Mouse (Mus musculus) limb, embryonic 14.5 days (tissue): ENCODE data around the gene Stk38. TPM values are rescaled to one million over a fixed set of nuclear protein-coding genes. Genes with fewer than 3 reads are reported as not detected.

ENCODE experiments used
- ATAC-seq: fragments of 200-750 bp; cut with Nextera tagmentation; 2 replicates; pipeline ENCODE4 v1.8.0; 2017; ENCODE audit warnings: low read depth, moderate number of reproducible peaks, moderate TSS enrichment; ENCODE audit not compliant: low FRiP score
- DNase-seq: peaks from one replicate; pipeline ENCODE4 v3.0.0-alpha.2; 2015; ENCODE audit warnings: low spot score
- H3K27ac ChIP-seq: fragments of 300-500 bp; sonication (generic); replicated peaks from 2 replicates; pipeline ENCODE4 v1.5.1; 2014; ENCODE audit warnings: low read depth, mild to moderate bottlenecking, low read length, moderate library complexity, mixed read lengths
- H3K27me3 ChIP-seq: fragments of 300-500 bp; sonication (generic); 2 replicates; pipeline ENCODE4 v1.6.1; 2014; ENCODE audit warnings: low read length, mixed read lengths; ENCODE audit not compliant: control insufficient read depth, insufficient read depth
- H3K36me3 ChIP-seq: fragments of 300-500 bp; sonication (generic); 2 replicates; pipeline ENCODE4 v1.6.1; 2014; ENCODE audit warnings: mild to moderate bottlenecking, low read length, moderate library complexity, mixed read lengths; ENCODE audit not compliant: control insufficient read depth, insufficient read depth
- H3K4me1 ChIP-seq: fragments of 300-500 bp; sonication (generic); 2 replicates; pipeline ENCODE4 v1.6.1; 2014; ENCODE audit warnings: antibody characterized with exemption, low read length, mixed read lengths; ENCODE audit not compliant: control insufficient read depth, insufficient read depth
- H3K4me2 ChIP-seq: fragments of 300-500 bp; sonication (generic); replicated peaks from 2 replicates; pipeline ENCODE4 v1.6.1; 2014; ENCODE audit warnings: low read depth, mild to moderate bottlenecking, low read length, moderate library complexity; ENCODE audit not compliant: severe bottlenecking
- H3K4me3 ChIP-seq: fragments of 300-500 bp; sonication (generic); replicated peaks from 2 replicates; pipeline ENCODE4 v1.5.1; 2014; ENCODE audit warnings: low read length
- H3K9ac ChIP-seq: fragments of 300-500 bp; sonication (generic); 2 replicates; pipeline ENCODE4 v1.6.1; 2014; ENCODE audit warnings: mild to moderate bottlenecking, low read depth, low read length, moderate library complexity; ENCODE audit not compliant: severe bottlenecking
- H3K9me3 ChIP-seq: fragments of 300-500 bp; sonication (generic); 2 replicates; pipeline ENCODE4 v1.6.1; 2016; ENCODE audit warnings: low read length; ENCODE audit not compliant: control insufficient read depth
- POLR2A ChIP-seq: fragments of 200-500 bp; IDR thresholded peaks from 2 replicates; pipeline ENCODE4 v1.8.0; 2012; ENCODE audit warnings: inconsistent platforms, mild to moderate bottlenecking, moderate library complexity, borderline replicate concordance; ENCODE audit not compliant: insufficient read depth, insufficient read length; ENCODE audit errors: extremely low read depth
- WGBS: fragments of 180-500 bp; shearing (Covaris S2); extraction: QIAGEN DNeasy Blood & Tissue Kit; methylation state at CpG from one replicate; pipeline ENCODE4 v1.1.7; 2014; 5-methylcytosine and 5-hydroxymethylcytosine counted together
- polyA plus RNA-seq, 2 experiments: library from polyadenylated mRNA; depleted of rRNA in 1 of 2; stranded (reverse) in 1 of 2; unstranded in 1 of 2; fragments of >200 nt; fragmentation: Nextera tagmentation in 1 of 2; extraction: Ambion mirVana in 1 of 2; gene quantifications; 2 replicates each; pipeline versions ENCODE4 v1.2.1 to v1.2.3; 2012 to 2014

The Stk38 gene
- polyA plus RNA-seq, 2 experiments: 86.6 to 115 TPM

DNA sequence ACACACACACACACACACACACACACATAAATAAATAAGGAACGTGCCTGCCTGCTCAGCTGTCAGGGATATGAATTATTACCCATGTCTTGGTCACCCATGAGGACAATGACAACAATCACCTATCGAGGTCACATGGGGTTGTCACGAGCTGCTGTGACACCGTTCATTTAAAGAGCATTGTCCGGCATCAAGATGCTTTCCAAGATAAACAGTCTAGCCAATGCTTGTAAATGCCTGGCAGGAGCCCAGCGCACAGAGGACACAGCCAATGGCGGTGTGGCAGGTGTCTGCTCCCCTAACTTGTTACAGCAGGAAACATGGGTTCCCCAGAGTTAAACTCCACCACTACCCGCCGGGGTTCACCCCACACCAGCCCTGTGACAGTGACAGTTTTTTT lies 79.8 kb downstream of the Stk38 start:
- TF ChIP-seq POLR2A: no peak
- DNase-seq (no peak), ATAC-seq (no peak)
- H3K27me3 ChIP-seq: no peaks in the 10 kb centered on the region
- H3K36me3 ChIP-seq: no peaks in the 10 kb centered on the region
- no peak overlapping the region for H3K9ac ChIP-seq
- H3K27ac ChIP-seq: no peak overlapping the region
- H3K9me3 ChIP-seq: no peaks in the 10 kb centered on the region
- no peak overlapping the region for H3K4me3 ChIP-seq
- 81% methylated on average over 9 of the region's 9 CpGs for WGBS
- no peak overlapping the region for H3K4me2 ChIP-seq
- peaks cover 11% of the 10 kb centered on the region for H3K4me1 ChIP-seq

DNA sequence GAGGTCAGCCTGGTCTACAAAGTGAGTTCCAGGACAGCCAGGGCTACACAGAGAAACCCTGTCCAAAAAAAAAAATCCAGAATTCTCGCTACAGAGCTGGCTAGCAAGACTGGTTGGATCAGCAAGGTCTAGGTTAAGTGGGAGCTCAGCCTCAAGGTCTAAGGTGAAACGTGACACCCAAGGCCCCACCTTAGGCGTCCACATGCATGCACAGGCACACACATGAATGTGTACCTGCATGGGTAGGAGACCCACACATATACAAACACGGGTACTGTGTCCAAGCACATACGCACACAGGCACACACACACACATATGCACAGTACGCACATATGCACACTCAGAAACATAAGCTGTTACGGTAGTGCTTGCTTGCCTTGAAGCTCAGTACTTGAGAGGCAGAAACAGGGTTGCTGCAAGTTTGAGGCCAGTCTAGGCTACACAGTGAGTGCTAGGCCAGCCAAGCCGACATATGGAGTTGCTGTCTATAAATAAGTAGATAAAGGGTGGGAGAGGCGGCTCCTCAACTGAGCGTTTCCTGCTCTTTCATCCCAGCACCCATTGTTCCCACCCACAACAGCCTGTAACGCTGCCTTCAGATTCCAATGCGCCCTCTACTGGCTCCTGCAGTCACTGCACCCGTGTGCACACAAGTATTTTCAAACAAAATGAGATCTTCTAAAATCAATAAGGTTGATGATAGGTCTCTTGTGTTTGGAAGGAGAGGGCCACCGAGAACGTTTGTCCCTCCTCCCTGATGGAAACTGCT lies 80.7 kb downstream of the Stk38 start:
- H3K27ac ChIP-seq: no peak overlapping the region
- WGBS: 52% methylated on average over 15 of the region's 15 CpGs
- no peak for ATAC-seq

DNA sequence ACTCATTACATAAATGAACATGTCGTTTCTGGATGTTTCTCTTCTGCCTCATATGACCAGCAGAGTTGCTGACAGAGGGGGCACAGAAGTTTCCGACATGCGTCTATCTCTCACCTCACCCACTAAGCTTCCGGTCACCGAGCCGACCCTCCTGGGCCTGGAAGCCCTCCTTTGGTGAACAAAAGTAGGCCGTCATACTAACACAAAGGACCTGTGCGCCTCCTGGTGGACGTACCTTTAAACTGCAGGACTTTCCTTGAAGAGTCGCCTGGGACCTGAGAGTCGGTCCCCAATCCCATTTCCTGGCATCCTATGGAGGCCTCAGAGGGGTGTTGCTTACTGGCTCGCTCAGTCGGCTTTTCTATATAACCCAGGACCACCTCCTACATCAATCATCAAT lies 81.4 kb downstream of the Stk38 start:
- Histone ChIP-seq H3K4me3 (no peak overlapping the region), H3K27ac (no peak overlapping the region), H3K4me2 (no peak overlapping the region), H3K4me1 (peaks cover 11% of the 10 kb centered on the region), H3K27me3 (no peaks in the 10 kb centered on the region), H3K9me3 (no peaks in the 10 kb centered on the region), H3K36me3 (no peaks in the 10 kb centered on the region), H3K9ac (no peak overlapping the region)
- DNase-seq (peak; percentile 81), ATAC-seq (no peak)
- 14% methylated on average over 13 of the region's 13 CpGs for whole genome bisulfite sequencing
- no peak for TF ChIP-seq POLR2A

More for the DNA sequence above, 80.7 kb downstream of the Stk38 start:
- DNase-seq: no peak
- no peak for TF ChIP-seq POLR2A
- no peak overlapping the region for H3K4me2 ChIP-seq
- no peak overlapping the region for H3K9ac ChIP-seq
- H3K4me3 ChIP-seq: no peak overlapping the region
- no peaks in the 10 kb centered on the region for H3K27me3 ChIP-seq
- H3K9me3 ChIP-seq: no peaks in the 10 kb centered on the region
- H3K4me1 ChIP-seq: peaks cover 11% of the 10 kb centered on the region
- no peaks in the 10 kb centered on the region for H3K36me3 ChIP-seq

DNA sequence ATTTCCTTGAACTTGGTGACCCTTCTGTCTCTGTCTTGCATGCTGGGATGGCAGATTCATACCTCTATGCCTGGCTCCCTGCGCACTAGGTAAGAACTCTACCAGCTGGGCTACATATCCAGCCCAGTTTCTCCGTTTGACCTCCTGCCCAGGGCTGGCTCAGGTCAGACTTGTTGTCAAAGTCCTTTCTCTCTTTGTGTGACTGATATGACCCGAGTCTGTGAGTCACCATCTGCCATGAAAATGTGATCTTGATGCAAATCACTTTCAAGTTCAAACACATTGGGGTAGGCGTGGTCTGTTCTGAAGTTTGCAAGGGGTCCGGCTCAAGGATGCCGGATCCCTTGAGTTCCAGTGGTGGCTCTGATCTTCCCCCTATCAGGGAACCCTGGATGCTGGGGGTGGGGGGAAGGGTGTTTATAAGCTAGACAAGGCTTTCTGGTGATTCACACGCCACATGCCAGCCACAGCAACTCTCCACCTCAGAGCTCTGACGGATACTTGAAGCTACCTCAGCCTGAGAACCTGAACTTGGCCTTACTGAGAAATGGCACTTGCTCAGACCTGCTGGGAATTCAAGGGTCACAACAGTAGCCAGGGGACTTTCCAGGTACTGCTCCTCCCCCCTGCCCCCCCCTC lies 82.7 kb downstream of the Stk38 start:
- H3K9ac ChIP-seq: no peak overlapping the region
- DNase-seq: no peak
- 81% methylated on average over 8 of the region's 8 CpGs for WGBS
- no peak overlapping the region for H3K27ac ChIP-seq
- H3K4me2 ChIP-seq: no peak overlapping the region
- H3K36me3 ChIP-seq: no peaks in the 10 kb centered on the region
- peaks cover 2% of the 10 kb centered on the region for H3K4me1 ChIP-seq
- no peak overlapping the region for H3K4me3 ChIP-seq
- no peak for ATAC-seq
- no peak for TF ChIP-seq POLR2A
- H3K27me3 ChIP-seq: no peaks in the 10 kb centered on the region
- H3K9me3 ChIP-seq: no peaks in the 10 kb centered on the region

DNA sequence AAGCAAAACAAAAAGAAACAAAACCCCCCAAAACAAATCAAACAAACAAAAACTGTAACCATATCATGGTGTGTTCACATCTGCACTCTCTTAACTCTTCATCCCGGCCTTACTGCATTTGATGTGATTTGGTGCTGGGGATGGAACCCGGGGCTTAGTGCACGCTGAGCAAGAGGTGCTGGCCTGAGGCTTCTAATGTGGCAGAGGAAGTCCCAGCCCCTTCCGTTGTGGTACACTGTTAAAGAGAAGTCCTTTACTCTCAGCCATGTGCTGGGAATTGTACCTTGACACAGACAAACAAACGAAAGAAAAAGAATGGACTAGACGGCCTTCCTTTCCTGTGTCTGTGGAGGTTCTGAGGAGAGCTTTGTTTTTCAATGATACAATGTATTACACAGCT lies 85.7 kb downstream of the Stk38 start:
- Histone ChIP-seq H3K9ac (no peak overlapping the region), H3K4me3 (no peak overlapping the region), H3K9me3 (no peaks in the 10 kb centered on the region), H3K4me1 (no peaks in the 10 kb centered on the region), H3K27me3 (no peaks in the 10 kb centered on the region), H3K36me3 (no peaks in the 10 kb centered on the region), H3K27ac (no peak overlapping the region), H3K4me2 (no peak overlapping the region)
- no peak for TF ChIP-seq POLR2A
- no peak for ATAC-seq
- DNase-seq: no peak
- WGBS: 60% methylated on average over 6 of the region's 6 CpGs

DNA sequence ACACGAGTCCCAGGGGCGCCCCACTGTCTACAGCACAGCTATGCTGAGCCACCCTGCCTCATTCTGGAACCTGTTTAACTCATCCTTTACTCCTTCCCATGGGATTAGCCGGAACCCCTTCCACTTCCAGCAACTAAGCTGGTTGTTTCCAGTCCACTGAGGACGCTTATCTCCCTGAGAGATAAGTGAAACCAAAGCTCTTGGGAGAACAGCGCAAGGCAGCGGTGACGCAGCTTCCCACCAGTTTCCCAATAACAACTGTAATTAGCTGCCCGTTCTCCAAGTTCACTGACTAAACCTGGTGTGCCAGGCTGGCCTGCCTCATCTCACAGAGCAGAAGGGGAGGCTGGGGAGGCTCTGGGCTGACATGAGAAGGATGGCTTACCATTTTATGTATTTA lies 86.7 kb downstream of the Stk38 start:
- Histone ChIP-seq H3K4me2 (no peak overlapping the region), H3K9me3 (no peaks in the 10 kb centered on the region), H3K27ac (no peak overlapping the region), H3K9ac (no peak overlapping the region), H3K36me3 (no peaks in the 10 kb centered on the region), H3K27me3 (no peaks in the 10 kb centered on the region), H3K4me3 (no peak overlapping the region), H3K4me1 (no peaks in the 10 kb centered on the region)
- DNase-seq (no peak), ATAC-seq (no peak)
- no peak for TF ChIP-seq POLR2A
- 78% methylated on average over 8 of the region's 8 CpGs for WGBS

Other genes starting within 250 kb of the Stk38 start
- gene Mapk13, start 238.7 kb downstream of the Stk38 start, polyA plus RNA-seq (2012; rRNA removed): 38.3 and 39.4 TPM in 2 replicates
- gene Mapk13, start 238.7 kb downstream of the Stk38 start, polyA plus RNA-seq (2014; fragmentation: Nextera tagmentation; extraction: Ambion mirVana): 47.4 and 55.6 TPM in 2 replicates
- 70.0 and 77.8 TPM in 2 replicates for gene Brpf3, start 206.9 kb downstream of the Stk38 start, polyA plus RNA-seq (2012; rRNA removed)
- 11.0 and 12.9 TPM in 2 replicates for gene Brpf3, start 206.9 kb downstream of the Stk38 start, polyA plus RNA-seq (2014; fragmentation: Nextera tagmentation; extraction: Ambion mirVana)
- gene Pnpla1, start 149.6 kb downstream of the Stk38 start, polyA plus RNA-seq (2012; rRNA removed): 2.3 and 2.7 TPM in 2 replicates
- 4.5 and 5.0 TPM in 2 replicates for gene Pnpla1, start 149.6 kb downstream of the Stk38 start, polyA plus RNA-seq (2014; fragmentation: Nextera tagmentation; extraction: Ambion mirVana)
- gene 4930539E08Rik, start 92.7 kb downstream of the Stk38 start, polyA plus RNA-seq (2012; rRNA removed): 0.35 and 0.37 TPM in 2 replicates
- 0.07 and 0.18 TPM in 2 replicates for gene 4930539E08Rik, start 92.7 kb downstream of the Stk38 start, polyA plus RNA-seq (2014; fragmentation: Nextera tagmentation; extraction: Ambion mirVana)
- gene Pxt1, start 64.2 kb downstream of the Stk38 start, polyA plus RNA-seq (2012; rRNA removed): 0.13 and 0.20 TPM in 2 replicates
- not detected in 2 replicates for gene Pxt1, start 64.2 kb downstream of the Stk38 start, polyA plus RNA-seq (2014; fragmentation: Nextera tagmentation; extraction: Ambion mirVana)
- gene Kctd20, start 56.0 kb downstream of the Stk38 start, polyA plus RNA-seq (2012; rRNA removed): 66.6 and 70.1 TPM in 2 replicates
- gene Kctd20, start 56.0 kb downstream of the Stk38 start, polyA plus RNA-seq (2014; fragmentation: Nextera tagmentation; extraction: Ambion mirVana): 82.9 and 96.3 TPM in 2 replicates
- 385 and 390 TPM in 2 replicates for gene Srsf3, start 24.6 kb upstream of the Stk38 start, polyA plus RNA-seq (2012; rRNA removed)
- 561 and 596 TPM in 2 replicates for gene Srsf3, start 24.6 kb upstream of the Stk38 start, polyA plus RNA-seq (2014; fragmentation: Nextera tagmentation; extraction: Ambion mirVana)
- 61.6 and 63.6 TPM in 2 replicates for gene Cdkn1a, start 83.0 kb upstream of the Stk38 start, polyA plus RNA-seq (2012; rRNA removed)
- gene Cdkn1a, start 83.0 kb upstream of the Stk38 start, polyA plus RNA-seq (2014; fragmentation: Nextera tagmentation; extraction: Ambion mirVana): 114 and 164 TPM in 2 replicates
- 2.4 and 2.8 TPM in 2 replicates for gene Rab44, start 106.2 kb upstream of the Stk38 start, polyA plus RNA-seq (2012; rRNA removed)
- gene Rab44, start 106.2 kb upstream of the Stk38 start, polyA plus RNA-seq (2014; fragmentation: Nextera tagmentation; extraction: Ambion mirVana): 1.4 and 1.5 TPM in 2 replicates
- gene Cpne5, start 230.2 kb upstream of the Stk38 start, polyA plus RNA-seq (2012; rRNA removed): 14.7 and 17.9 TPM in 2 replicates
- 13.3 and 14.7 TPM in 2 replicates for gene Cpne5, start 230.2 kb upstream of the Stk38 start, polyA plus RNA-seq (2014; fragmentation: Nextera tagmentation; extraction: Ambion mirVana)